Mouse (Mus musculus): ENCODE results near the gene Gm9736.
"Not testable (repeated sequence)": the region's sequence is repeated elsewhere in the genome, so short reads cannot be mapped to it uniquely, and the experiment has no call there.

- TF ChIP-seq CTCF (IDR thresholded peaks at IDR 0.05; ENCODE audit: borderline replicate concordance, insufficient read depth, low read length); POLR2A (IDR thresholded peaks at IDR 0.05; ENCODE audit: low read depth, low read length): not testable (repeated sequence)
These were observed 30.9 kb downstream of the Gm9736 start, which contains the start of gene Krtap12-1 for GRCm38 (mm10) chr10:77720299-77720698.
